Mouse (Mus musculus) liver, embryonic 13.5 days (tissue): ENCODE results near the gene Taf13. TPM values are rescaled to one million over a fixed set of nuclear protein-coding genes. Genes with fewer than 3 reads are reported as not detected.

Source experiments
- ATAC-seq: fragments of 200-750 bp; cut with Nextera tagmentation; 2 replicates; pipeline ENCODE4 v1.8.0; 2017; ENCODE audit warnings: low read depth, mild to moderate bottlenecking, moderate number of reproducible peaks, moderate library complexity
- DNase-seq: peaks from one replicate; pipeline ENCODE4 v3.0.0; 2022
- H3K27ac ChIP-seq: fragments of 300-500 bp; sonication (generic); 2 replicates; pipeline ENCODE4 v1.5.1; 2015; ENCODE audit warnings: moderate library complexity, mild to moderate bottlenecking, inconsistent platforms
- H3K27me3 ChIP-seq: fragments of 300-500 bp; sonication (generic); 2 replicates; pipeline ENCODE4 v1.6.1; 2015; ENCODE audit warnings: mild to moderate bottlenecking, inconsistent platforms
- H3K36me3 ChIP-seq: fragments of 300-500 bp; sonication (generic); 2 replicates; pipeline ENCODE4 v1.6.1; 2015; ENCODE audit warnings: mild to moderate bottlenecking, inconsistent platforms
- H3K4me1 ChIP-seq: fragments of 300-500 bp; sonication (generic); replicated peaks from 2 replicates; pipeline ENCODE4 v1.6.1; 2015; ENCODE audit warnings: inconsistent platforms
- H3K4me2 ChIP-seq: fragments of 300-500 bp; sonication (generic); 2 replicates; pipeline ENCODE4 v1.6.1; 2015; ENCODE audit warnings: inconsistent platforms, mild to moderate bottlenecking, moderate library complexity
- H3K4me3 ChIP-seq: fragments of 300-500 bp; sonication (generic); replicated peaks from 2 replicates; pipeline ENCODE4 v1.5.1; 2015; ENCODE audit warnings: mild to moderate bottlenecking, inconsistent platforms
- H3K9ac ChIP-seq: fragments of 300-500 bp; sonication (generic); 2 replicates; pipeline ENCODE4 v1.6.1; 2015; ENCODE audit warnings: mild to moderate bottlenecking, inconsistent platforms
- H3K9me3 ChIP-seq: fragments of 300-500 bp; sonication (generic); replicated peaks from 2 replicates; pipeline ENCODE4 v1.6.1; 2016; ENCODE audit warnings: inconsistent platforms
- WGBS: fragments of 180-500 bp; shearing (Covaris S2); methylation state at CpG from one replicate; pipeline ENCODE4 v1.1.7; 2015; ENCODE audit not compliant: insufficient replicate concordance; 5-methylcytosine and 5-hydroxymethylcytosine counted together
- microRNA-seq: library from miRNA; unstranded; fragments of <30 nt; microRNA quantifications from one replicate; pipeline ENCODE4, GENCODE M21; 2016
- polyA plus RNA-seq: library from polyadenylated mRNA; unstranded; fragments of >200 nt; fragmentation: Nextera tagmentation; extraction: Ambion mirVana; gene quantifications from 2 replicates; pipeline ENCODE4 v1.2.1, GENCODE M21; 2015

Taf13 gene
- polyA plus RNA-seq, 1 experiment from 2014 or later: 13.0 TPM

DNA sequence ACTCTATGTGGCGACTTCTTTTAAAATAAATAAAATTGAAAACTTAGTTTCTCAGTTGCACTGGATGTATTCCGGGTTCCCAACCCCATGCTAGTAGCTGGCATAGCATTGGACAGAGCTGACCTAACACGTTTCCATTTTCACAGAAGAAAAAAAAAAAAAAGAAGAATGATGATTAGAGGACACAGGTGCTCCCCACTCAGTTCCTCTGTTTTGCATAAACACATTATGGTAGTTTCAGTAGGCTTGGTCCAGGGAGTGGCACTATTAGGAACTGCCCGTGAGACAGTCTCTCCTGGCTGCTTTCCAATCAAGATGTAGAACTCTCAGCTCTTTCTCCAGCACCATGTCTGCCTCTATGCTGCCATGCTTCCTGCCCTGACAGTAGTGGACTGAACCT, 13.1 kb downstream of the Taf13 start:
- Histone ChIP-seq H3K36me3 (no peaks in the 10 kb centered on the region), H3K27me3 (no peaks in the 10 kb centered on the region), H3K4me1 (no peaks in the 10 kb centered on the region), H3K4me2 (no peak overlapping the region), H3K4me3 (no peak overlapping the region), H3K9ac (no peak overlapping the region), H3K9me3 (no peaks in the 10 kb centered on the region), H3K27ac (no peak overlapping the region)
- no peak for ATAC-seq
- WGBS: 49% methylated on average over 4 of the region's 4 CpGs
- no peak for DNase-seq

DNA sequence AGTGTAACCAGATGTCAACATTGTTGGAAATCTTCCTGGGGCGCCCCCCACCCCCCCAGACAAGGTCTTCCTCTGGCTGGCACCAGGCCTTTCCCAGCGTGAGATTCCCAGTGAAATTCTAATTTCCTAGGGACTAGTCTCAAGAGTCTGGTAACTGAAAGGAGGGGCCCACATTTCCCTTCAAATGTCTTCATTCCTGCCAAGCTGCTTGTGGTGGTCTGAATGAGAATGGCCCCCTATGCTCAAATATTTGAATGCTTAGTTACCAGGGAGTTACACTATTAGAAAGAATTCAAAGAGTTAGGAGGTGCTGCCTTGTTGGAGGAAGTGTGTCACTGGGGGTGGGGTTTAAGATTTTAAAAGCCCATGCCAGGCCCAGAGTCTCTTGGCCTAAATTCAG, 16.9 kb downstream of the Taf13 start:
- ATAC-seq (no peak), DNase-seq (no peak)
- Histone ChIP-seq H3K4me1 (peaks cover 16% of the 10 kb centered on the region), H3K36me3 (no peaks in the 10 kb centered on the region), H3K27me3 (0 out of 2 replicates have a peak, but pooled peaks cover 4% of the 10 kb centered on the region), H3K27ac (no peak overlapping the region), H3K9ac (no peak overlapping the region), H3K4me2 (no peak overlapping the region), H3K9me3 (no peaks in the 10 kb centered on the region), H3K4me3 (no peak overlapping the region)
- WGBS: 54% methylated on average over 2 of the region's 2 CpGs

DNA sequence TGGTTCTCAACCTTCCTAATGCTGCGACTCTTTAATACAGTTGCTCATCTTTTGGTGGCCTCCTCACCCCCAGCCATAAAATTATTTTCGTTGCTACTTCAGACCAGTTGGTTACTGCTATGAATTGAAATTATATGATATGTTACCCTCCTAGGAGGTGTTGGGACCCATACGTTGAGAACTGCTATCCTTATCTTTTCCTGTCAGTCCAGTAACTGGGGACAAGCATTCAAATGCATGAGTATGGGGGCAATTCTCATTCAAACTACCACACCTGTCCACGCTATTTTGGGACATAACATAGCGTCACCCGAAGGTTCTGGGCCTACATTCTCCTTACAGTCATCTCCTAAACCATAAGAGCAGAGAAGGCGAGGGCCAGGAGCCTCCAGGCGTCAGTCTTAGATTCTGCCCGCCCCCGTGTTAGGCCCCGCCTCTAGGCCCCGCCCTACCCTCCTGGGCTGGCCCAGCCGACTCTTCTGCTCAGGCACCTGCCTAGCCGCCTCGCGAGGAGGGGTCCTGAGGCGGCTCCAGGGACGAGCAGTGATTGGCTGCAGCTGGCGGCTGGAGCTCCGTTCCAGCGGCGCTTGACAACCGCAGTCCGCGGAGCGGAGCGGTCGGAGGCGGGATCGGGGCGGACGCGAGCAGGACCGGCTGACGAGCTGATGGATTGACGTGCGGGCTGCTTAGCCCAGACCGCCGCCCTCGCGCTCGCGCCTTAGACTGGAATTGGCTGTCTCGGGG, 19.5 kb downstream of the Taf13 start, which contains the start of gene Wdr47:
Wdr47 (plus strand) TSS at position 494 of the 744 bp plus-strand sequence.
- H3K9ac ChIP-seq: peak within 1 kb of the TSS; percentile 85
- WGBS: 3% methylated on average over 44 of the region's 44 CpGs
- peak within 1 kb of the TSS; percentile 83 for H3K4me3 ChIP-seq
- no peaks in the 10 kb centered on the region for H3K9me3 ChIP-seq
- peak; percentile 99 for ATAC-seq
- peak within 1 kb of the TSS; percentile 100 for H3K4me2 ChIP-seq
- DNase-seq: peak; percentile 97
- H3K27me3 ChIP-seq: 0 out of 2 replicates have a peak, but pooled peaks cover 4% of the 10 kb centered on the region
- peaks cover 16% of the 10 kb centered on the region for H3K4me1 ChIP-seq
- peak within 1 kb of the TSS; percentile 84 for H3K27ac ChIP-seq
- no peaks in the 10 kb centered on the region for H3K36me3 ChIP-seq

- H3K36me3 ChIP-seq: no peaks in the 10 kb centered on the region
- peak overlapping the region; percentile 100 for H3K4me2 ChIP-seq
- no peak for ATAC-seq
- H3K9me3 ChIP-seq: no peaks in the 10 kb centered on the region
- H3K4me1 ChIP-seq: peaks cover 16% of the 10 kb centered on the region
- under 1% methylated on average over 56 of the region's 61 CpGs for WGBS
- no peak for DNase-seq
- peak overlapping the region; percentile 83 for H3K4me3 ChIP-seq
- H3K27me3 ChIP-seq: 0 out of 2 replicates have a peak, but pooled peaks cover 4% of the 10 kb centered on the region
- H3K27ac ChIP-seq: peak overlapping the region; percentile 84
- peak overlapping the region; percentile 85 for H3K9ac ChIP-seq
These were observed 20.3 kb downstream of the Taf13 start for GRCm38 (mm10) chr3:108591530-108592522.

DNA sequence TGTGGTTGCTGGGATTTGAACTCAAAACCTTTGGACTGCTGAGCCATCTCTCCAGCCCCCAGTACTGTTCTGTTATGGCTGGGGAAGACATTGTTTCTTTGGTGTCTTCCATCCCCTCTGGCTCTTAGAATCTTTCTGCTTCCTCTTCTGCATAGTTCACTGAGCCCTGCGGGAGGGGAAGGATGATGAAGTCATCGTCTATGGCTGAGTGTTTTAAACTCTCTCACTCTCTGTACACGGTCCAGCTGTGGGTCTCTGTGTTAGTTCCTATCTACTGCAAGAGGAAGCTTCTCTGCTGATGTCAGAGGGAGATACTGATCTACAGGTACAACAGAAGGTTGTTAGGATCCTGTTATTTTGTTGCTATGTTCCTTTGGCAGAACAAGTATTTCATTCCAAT, 37.4 kb downstream of the Taf13 start:
- no peak overlapping the region for H3K4me2 ChIP-seq
- no peak for ATAC-seq
- no peaks in the 10 kb centered on the region for H3K36me3 ChIP-seq
- no peaks in the 10 kb centered on the region for H3K9me3 ChIP-seq
- no peak overlapping the region for H3K4me3 ChIP-seq
- no peak overlapping the region for H3K27ac ChIP-seq
- 10% methylated on average over 3 of the region's 3 CpGs for WGBS
- DNase-seq: no peak
- no peaks in the 10 kb centered on the region for H3K27me3 ChIP-seq
- no peak overlapping the region for H3K9ac ChIP-seq
- H3K4me1 ChIP-seq: no peaks in the 10 kb centered on the region

Small RNA genes within 50 kb of the gene (microRNA-seq; reads per million reads assigned to microRNA genes)
- gene Gm22860: not detected

Other genes starting within 250 kb of the Taf13 start
- gene Mybphl, start 206.8 kb upstream of the Taf13 start, polyA plus RNA-seq: 0.07 and 0.08 TPM in 2 replicates
- gene Psrc1, start 187.9 kb upstream of the Taf13 start, polyA plus RNA-seq: 14.9 and 15.8 TPM in 2 replicates
- gene Celsr2, start 156.1 kb upstream of the Taf13 start, polyA plus RNA-seq: 0.22 and 0.56 TPM in 2 replicates
- 108 and 129 TPM in 2 replicates for gene Sars, start 126.5 kb upstream of the Taf13 start, polyA plus RNA-seq
- gene 1700013F07Rik, start 37.5 kb upstream of the Taf13 start, polyA plus RNA-seq: not detected in 2 replicates
- 0.09 and 0.10 TPM in 2 replicates for gene 5330417C22Rik, start 35.2 kb upstream of the Taf13 start, polyA plus RNA-seq
- 13.7 and 18.5 TPM in 2 replicates for gene Tmem167b, start 9.2 kb upstream of the Taf13 start, polyA plus RNA-seq
- gene Wdr47, start 19.6 kb downstream of the Taf13 start, polyA plus RNA-seq: 1.7 and 1.8 TPM in 2 replicates
- 44.6 and 49.3 TPM in 2 replicates for gene Clcc1, start 82.2 kb downstream of the Taf13 start, polyA plus RNA-seq
- 35.9 and 45.0 TPM in 2 replicates for gene Gpsm2, start 150.6 kb downstream of the Taf13 start, polyA plus RNA-seq
- gene Aknad1, start 168.0 kb downstream of the Taf13 start, polyA plus RNA-seq: 0.37 and 0.56 TPM in 2 replicates